Mouse (Mus musculus): ENCODE data around the gene Cntn2.
"Not testable (repeated sequence)": the region's sequence is repeated elsewhere in the genome, so short reads cannot be mapped to it uniquely, and the experiment has no call there.

The Cntn2 gene

GRCm38 (mm10) chr1:132471032-132471431, 72.0 kb downstream of the Cntn2 start:
- in situ Hi-C loops (cut with MboI; ENCODE audit: low pct_unique_long_range_greater_than_20kb in 1 of 2, low sequenced_read_pairs in 2 of 2, unreplicated experiment in 1 of 2): no loop called here

GRCm38 (mm10) chr1:132470031-132470430, 73.0 kb downstream of the Cntn2 start:
- in situ Hi-C loops (cut with MboI; ENCODE audit: low pct_unique_long_range_greater_than_20kb in 1 of 2, low sequenced_read_pairs in 2 of 2, unreplicated experiment in 1 of 2): not testable (repeated sequence)

GRCm38 (mm10) chr1:132469519-132469918, 73.5 kb downstream of the Cntn2 start:
- in situ Hi-C loops (cut with MboI; ENCODE audit: low pct_unique_long_range_greater_than_20kb in 1 of 2, low sequenced_read_pairs in 2 of 2, unreplicated experiment in 1 of 2): no loop called here

GRCm38 (mm10) chr1:132468926-132469325, 74.1 kb downstream of the Cntn2 start:
- in situ Hi-C loops (cut with MboI; ENCODE audit: low pct_unique_long_range_greater_than_20kb in 1 of 2, low sequenced_read_pairs in 2 of 2, unreplicated experiment in 1 of 2): no loop called here

- in situ Hi-C loops (cut with MboI; ENCODE audit: low pct_unique_long_range_greater_than_20kb in 1 of 2, low sequenced_read_pairs in 2 of 2, unreplicated experiment in 1 of 2): no loop called here
Observed at GRCm38 (mm10) chr1:132464651-132465050, 78.4 kb downstream of the Cntn2 start.
